Mouse (Mus musculus) gastrocnemius, postnatal 25 days (tissue): Measurements from ENCODE around the gene Clybl. TPM values are rescaled to one million over a fixed set of nuclear protein-coding genes. Genes with fewer than 3 reads are reported as not detected.

Experiments
- DNase-seq: peaks from one replicate; pipeline ENCODE4 v3.0.0; 2022
- total RNA-seq, 2 experiments: library from RNA; stranded (reverse); gene quantifications; 1 replicate in 1 of 2; 2 replicates in 1 of 2; pipeline ENCODE4 v1.2.3; 2021

Gene Clybl
- total RNA-seq, 2 experiments from 2014 or later, result 62.1 to 62.3 TPM

- no peak for DNase-seq
Measured at GRCm38 (mm10) chr14:122305132-122305531, 123.6 kb downstream of the Clybl start.

GRCm38 (mm10) chr14:122312415-122312814 lies 130.9 kb downstream of the Clybl start:
- DNase-seq, result no peak

- no peak for DNase-seq
Measured at GRCm38 (mm10) chr14:122313328-122313727, 131.8 kb downstream of the Clybl start.

GRCm38 (mm10) chr14:122315743-122316142 lies 134.2 kb downstream of the Clybl start:
- DNase-seq, result no peak

- DNase-seq, result no peak
Measured at GRCm38 (mm10) chr14:122322136-122322535, 140.6 kb downstream of the Clybl start.

GRCm38 (mm10) chr14:122323838-122324458 lies 142.4 kb downstream of the Clybl start:
- DNase-seq, result no peak

- DNase-seq, result no peak
Measured at GRCm38 (mm10) chr14:122330136-122330535, 148.6 kb downstream of the Clybl start.

- no peak for DNase-seq
Measured at GRCm38 (mm10) chr14:122330716-122331115, 149.2 kb downstream of the Clybl start.

- no peak for DNase-seq
Measured at GRCm38 (mm10) chr14:122331635-122332460, 150.3 kb downstream of the Clybl start.

- no peak for DNase-seq
Measured at GRCm38 (mm10) chr14:122336957-122337356, 155.5 kb downstream of the Clybl start.

GRCm38 (mm10) chr14:122338784-122339183 lies 157.3 kb downstream of the Clybl start:
- DNase-seq, result no peak

- DNase-seq, result no peak
Measured at GRCm38 (mm10) chr14:122340141-122340540, 158.6 kb downstream of the Clybl start.

- DNase-seq, result no peak
Measured at GRCm38 (mm10) chr14:122341591-122342360, 160.3 kb downstream of the Clybl start.

- no peak for DNase-seq
Measured at GRCm38 (mm10) chr14:122344272-122345224, 163.0 kb downstream of the Clybl start.

- no peak for DNase-seq
Measured at GRCm38 (mm10) chr14:122348069-122348468, 166.6 kb downstream of the Clybl start.

GRCm38 (mm10) chr14:122349326-122349725 lies 167.8 kb downstream of the Clybl start:
- DNase-seq, result no peak

GRCm38 (mm10) chr14:122349761-122350160 lies 168.3 kb downstream of the Clybl start:
- no peak for DNase-seq

GRCm38 (mm10) chr14:122350766-122351165 lies 169.3 kb downstream of the Clybl start:
- DNase-seq, result no peak

GRCm38 (mm10) chr14:122357316-122357715 lies 175.8 kb downstream of the Clybl start:
- DNase-seq, result no peak

- no peak for DNase-seq
Measured at GRCm38 (mm10) chr14:122358592-122358991, 177.1 kb downstream of the Clybl start.

GRCm38 (mm10) chr14:122359136-122359905 lies 177.8 kb downstream of the Clybl start:
- no peak for DNase-seq
